Mouse (Mus musculus): ENCODE measurements at regions not wholly inside any gene's neighbourhood (a gene's known extent, or its start where the extent isn't known, plus 50 kb on each side); places are given as distances from the start of the nearest gene placed in this dataset.

DNA sequence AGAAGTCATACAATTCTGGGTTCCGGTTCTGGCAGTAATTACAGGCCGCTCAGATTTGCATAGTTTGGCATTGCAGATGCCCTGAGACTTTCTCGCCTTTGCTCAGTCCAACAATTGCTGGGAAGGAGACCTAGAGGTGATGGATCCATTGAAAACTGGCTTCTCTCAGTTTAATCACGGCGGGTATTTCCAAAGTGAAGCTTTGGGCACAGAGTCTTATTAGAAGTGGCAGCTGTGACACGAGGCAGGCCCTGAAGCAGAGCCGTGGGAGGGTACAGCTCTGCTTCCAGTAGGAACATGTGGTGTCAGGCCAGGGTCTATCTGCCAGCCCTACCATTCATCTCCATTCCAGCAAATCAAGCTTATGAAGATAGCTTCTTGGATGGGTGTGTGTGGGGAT is 164.0 kb downstream of the Tex29 start:
- Histone ChIP-seq H3K4me2 (no peak overlapping the region), H3K9ac (ENCODE audit: low read length) (no peak overlapping the region), H3K36me3 (ENCODE audit: control insufficient read depth, insufficient read depth, low read length) (no peaks in the 10 kb centered on the region), H3K27me3 (ENCODE audit: control insufficient read depth, insufficient read depth, low read length) (peaks cover 10% of the 10 kb centered on the region), H3K27ac (ENCODE audit: low read depth, low read length) (no peak overlapping the region), H3K4me1 (ENCODE audit: control insufficient read depth, insufficient read depth, low read length) (peaks cover 9% of the 10 kb centered on the region), H3K4me3 (ENCODE audit: low read depth, low read length) (no peak overlapping the region), H3K9me3 (ENCODE audit: control insufficient read depth, low read length) (no peaks in the 10 kb centered on the region)
- no peak for DNase-seq (ENCODE audit: low spot score, missing footprints)
- no peak for ATAC-seq (ENCODE audit: low FRiP score)
- 66% methylated on average over 7 of the region's 7 CpGs for whole genome bisulfite sequencing

DNA sequence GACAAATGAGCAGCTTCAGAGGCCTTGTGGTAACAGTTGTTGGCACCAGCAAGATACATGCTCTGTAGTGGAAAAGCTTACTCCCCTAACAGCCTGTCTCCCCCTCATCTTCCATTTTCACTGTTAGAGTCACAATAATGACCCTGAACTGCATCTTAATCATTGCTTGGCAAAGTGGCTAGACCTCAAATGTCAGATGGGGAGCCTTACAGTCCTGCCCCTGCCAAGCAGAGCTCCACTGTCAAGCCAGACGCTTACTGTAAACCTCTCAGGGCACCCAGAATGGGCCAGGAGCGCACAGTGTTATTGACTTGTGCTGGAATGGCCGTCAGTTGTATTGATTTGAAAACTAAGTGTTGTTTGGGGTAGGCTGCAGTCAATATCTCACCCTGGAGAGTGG is 172.5 kb downstream of the Tex29 start:
- ATAC-seq (ENCODE audit: low FRiP score) (no peak), DNase-seq (ENCODE audit: low spot score, missing footprints) (no peak)
- WGBS: 91% methylated on average over 3 of the region's 3 CpGs
- Histone ChIP-seq H3K27ac (ENCODE audit: low read depth, low read length) (no peak overlapping the region), H3K4me1 (ENCODE audit: control insufficient read depth, insufficient read depth, low read length) (no peaks in the 10 kb centered on the region), H3K27me3 (ENCODE audit: control insufficient read depth, insufficient read depth, low read length) (no peaks in the 10 kb centered on the region), H3K9me3 (ENCODE audit: control insufficient read depth, low read length) (no peaks in the 10 kb centered on the region), H3K9ac (ENCODE audit: low read length) (no peak overlapping the region), H3K4me3 (ENCODE audit: low read depth, low read length) (no peak overlapping the region), H3K4me2 (no peak overlapping the region), H3K36me3 (ENCODE audit: control insufficient read depth, insufficient read depth, low read length) (no peaks in the 10 kb centered on the region)

DNA sequence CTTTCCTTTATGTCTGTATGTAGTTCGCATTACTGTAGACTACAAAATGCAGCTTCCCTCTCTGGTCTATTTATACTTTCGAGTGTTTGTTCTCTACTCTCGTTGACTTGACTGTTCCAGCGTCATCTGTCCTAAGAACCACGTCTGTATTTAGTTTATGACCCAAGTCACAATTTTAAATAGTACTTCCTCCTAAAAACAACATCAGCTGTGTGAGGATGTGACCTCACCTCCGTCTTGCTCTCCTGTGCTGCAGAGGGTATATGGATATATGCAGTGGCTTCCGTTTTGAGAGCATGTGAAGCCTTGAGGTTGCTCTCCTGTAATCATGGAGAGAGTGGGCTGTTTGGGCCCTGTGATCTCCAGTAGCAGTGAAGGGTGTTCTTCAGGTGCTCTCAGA is 177.5 kb downstream of the Tex29 start:
- ATAC-seq (ENCODE audit: low FRiP score): no peak
- no peak overlapping the region for H3K4me3 ChIP-seq (ENCODE audit: low read depth, low read length)
- H3K27me3 ChIP-seq (ENCODE audit: control insufficient read depth, insufficient read depth, low read length): no peaks in the 10 kb centered on the region
- no peak for DNase-seq (ENCODE audit: low spot score, missing footprints)
- H3K27ac ChIP-seq (ENCODE audit: low read depth, low read length): no peak overlapping the region
- WGBS: 92% methylated on average over 7 of the region's 7 CpGs
- H3K4me1 ChIP-seq (ENCODE audit: control insufficient read depth, insufficient read depth, low read length): no peaks in the 10 kb centered on the region
- H3K36me3 ChIP-seq (ENCODE audit: control insufficient read depth, insufficient read depth, low read length): no peaks in the 10 kb centered on the region
- H3K4me2 ChIP-seq: no peak overlapping the region
- H3K9ac ChIP-seq (ENCODE audit: low read length): no peak overlapping the region
- H3K9me3 ChIP-seq (ENCODE audit: control insufficient read depth, low read length): no peaks in the 10 kb centered on the region

DNA sequence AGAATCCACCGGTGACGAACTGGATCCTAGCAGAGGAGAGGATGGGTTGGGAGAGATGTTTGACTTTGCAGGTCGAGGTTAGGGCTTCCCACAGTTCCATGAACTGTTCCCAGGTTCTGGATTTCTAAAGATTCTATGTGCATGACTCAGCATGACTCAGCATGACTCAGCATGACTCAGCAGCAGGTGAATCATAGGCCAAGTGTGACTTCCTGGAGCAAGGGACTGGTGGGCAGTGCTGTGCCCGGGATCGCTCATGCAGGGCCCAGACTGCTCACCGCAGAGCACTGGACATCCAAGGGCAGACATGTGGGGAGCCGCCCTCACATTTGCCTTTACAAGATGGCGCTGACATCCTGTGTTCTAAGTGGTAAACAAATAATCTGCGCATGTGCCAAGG is 179.0 kb downstream of the Tex29 start:
- Histone ChIP-seq H3K4me2 (no peak overlapping the region), H3K9ac (ENCODE audit: low read length) (no peak overlapping the region), H3K27me3 (ENCODE audit: control insufficient read depth, insufficient read depth, low read length) (no peaks in the 10 kb centered on the region), H3K4me3 (ENCODE audit: low read depth, low read length) (no peak overlapping the region), H3K27ac (ENCODE audit: low read depth, low read length) (no peak overlapping the region), H3K36me3 (ENCODE audit: control insufficient read depth, insufficient read depth, low read length) (no peaks in the 10 kb centered on the region), H3K4me1 (ENCODE audit: control insufficient read depth, insufficient read depth, low read length) (no peaks in the 10 kb centered on the region), H3K9me3 (ENCODE audit: control insufficient read depth, low read length) (no peaks in the 10 kb centered on the region)
- 94% methylated on average over 9 of the region's 9 CpGs for whole genome bisulfite sequencing
- DNase-seq (ENCODE audit: low spot score, missing footprints) (no peak), ATAC-seq (ENCODE audit: low FRiP score) (no peak)

DNA sequence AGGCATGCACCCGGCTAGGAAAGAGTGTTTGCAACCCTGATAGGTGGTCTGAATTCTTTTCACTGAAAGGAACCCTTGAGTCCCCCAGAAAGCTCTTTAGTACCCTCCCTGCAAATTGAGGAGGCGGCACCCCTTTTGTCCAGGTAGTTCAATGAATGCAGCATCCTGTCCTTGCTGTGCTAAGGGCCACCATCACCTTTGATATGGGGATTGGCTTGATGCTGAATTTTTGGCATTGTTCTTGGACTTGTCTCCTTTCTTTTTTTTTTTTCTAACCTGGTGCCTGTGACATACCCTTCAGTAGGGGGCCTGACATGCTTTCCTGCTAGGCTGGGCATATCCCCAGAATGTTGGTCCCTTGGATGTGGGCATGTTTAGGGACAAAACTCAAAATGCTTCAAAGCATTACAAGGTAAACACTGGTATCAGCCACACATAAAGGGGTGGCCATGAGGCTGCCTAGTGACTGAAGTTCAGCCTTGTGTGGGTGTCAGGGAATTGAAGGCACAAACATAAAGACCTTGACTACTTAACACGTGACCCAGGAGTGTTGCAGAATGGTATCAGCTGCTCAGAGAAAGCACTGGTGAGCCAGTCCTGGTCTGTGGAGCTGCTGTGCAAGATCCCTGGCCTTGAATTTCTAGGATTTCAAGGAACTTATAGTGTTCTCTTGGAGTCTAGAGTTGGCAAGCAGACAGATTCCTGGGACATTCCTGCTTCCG is 183.6 kb downstream of the Tex29 start:
- Histone ChIP-seq H3K4me3 (ENCODE audit: low read depth, low read length) (no peak overlapping the region), H3K27ac (ENCODE audit: low read depth, low read length) (no peak overlapping the region), H3K4me1 (ENCODE audit: control insufficient read depth, insufficient read depth, low read length) (no peaks in the 10 kb centered on the region), H3K4me2 (no peak overlapping the region), H3K36me3 (ENCODE audit: control insufficient read depth, insufficient read depth, low read length) (no peaks in the 10 kb centered on the region), H3K27me3 (ENCODE audit: control insufficient read depth, insufficient read depth, low read length) (no peaks in the 10 kb centered on the region), H3K9ac (ENCODE audit: low read length) (no peak overlapping the region), H3K9me3 (ENCODE audit: control insufficient read depth, low read length) (no peaks in the 10 kb centered on the region)
- DNase-seq (ENCODE audit: low spot score, missing footprints) (no peak), ATAC-seq (ENCODE audit: low FRiP score) (no peak)
- WGBS: 75% methylated on average over 4 of the region's 4 CpGs

DNA sequence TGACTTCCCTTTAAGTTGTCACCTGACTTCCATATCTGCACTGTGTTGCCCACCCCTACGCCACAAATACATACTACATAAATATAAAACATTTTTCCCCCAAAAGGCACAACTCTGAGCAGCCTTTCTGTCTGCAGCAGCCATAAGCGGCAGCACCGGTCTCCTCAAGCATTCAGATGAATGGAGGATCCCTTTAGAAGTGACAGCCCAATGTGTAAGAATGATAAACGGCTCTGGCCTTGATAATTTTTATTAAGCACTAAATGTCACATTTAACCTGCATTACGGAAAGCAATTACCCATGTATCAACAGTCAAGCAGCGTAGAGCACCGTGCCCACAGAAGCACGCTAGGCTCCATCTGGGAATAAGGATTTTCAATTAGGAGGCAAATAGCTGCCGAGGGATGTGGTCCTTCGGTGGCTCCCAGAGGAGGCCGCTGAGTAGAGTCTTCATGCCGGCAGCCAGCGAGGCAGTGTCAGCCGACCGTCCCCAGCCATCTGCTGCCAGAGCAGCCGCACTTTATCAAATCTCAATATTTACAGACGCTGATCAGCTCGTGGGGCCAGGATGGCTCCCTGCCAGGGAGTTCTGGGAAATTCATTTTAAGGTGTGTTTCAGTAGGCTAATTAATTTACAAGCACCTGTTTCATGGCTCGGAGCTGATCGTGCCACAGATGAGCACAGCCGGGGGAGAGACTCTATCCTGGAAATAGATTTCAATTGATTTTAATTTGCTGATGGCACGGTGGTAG is 190.3 kb downstream of the Tex29 start:
- Histone ChIP-seq H3K4me3 (ENCODE audit: low read depth, low read length) (no peak overlapping the region), H3K27me3 (ENCODE audit: control insufficient read depth, insufficient read depth, low read length) (no peaks in the 10 kb centered on the region), H3K9me3 (ENCODE audit: control insufficient read depth, low read length) (no peaks in the 10 kb centered on the region), H3K9ac (ENCODE audit: low read length) (no peak overlapping the region), H3K4me1 (ENCODE audit: control insufficient read depth, insufficient read depth, low read length) (no peaks in the 10 kb centered on the region), H3K36me3 (ENCODE audit: control insufficient read depth, insufficient read depth, low read length) (no peaks in the 10 kb centered on the region), H3K27ac (ENCODE audit: low read depth, low read length) (no peak overlapping the region), H3K4me2 (no peak overlapping the region)
- DNase-seq (ENCODE audit: low spot score, missing footprints) (no peak), ATAC-seq (ENCODE audit: low FRiP score) (no peak)
- 77% methylated on average over 22 of the region's 22 CpGs for WGBS

DNA sequence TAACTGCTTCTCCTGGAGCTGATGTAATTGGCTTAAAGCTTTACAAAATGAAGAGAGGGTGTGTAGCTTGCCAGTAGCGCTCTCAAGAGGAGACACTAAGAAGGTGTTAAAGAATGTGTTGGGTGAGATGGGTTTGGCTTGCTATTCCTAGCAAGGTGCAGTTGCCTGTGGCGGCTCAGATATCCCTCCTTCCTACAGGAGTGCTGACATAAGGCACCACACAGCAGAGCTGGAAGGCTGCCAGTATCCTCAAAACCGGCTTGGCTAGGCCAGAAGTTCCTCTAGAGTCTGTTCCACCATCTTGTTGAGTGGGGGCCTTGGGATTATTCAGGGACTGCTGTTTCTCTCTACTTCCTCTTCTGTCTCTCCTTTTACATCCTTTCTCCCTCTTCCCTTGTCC is 191.5 kb downstream of the Tex29 start:
- no peaks in the 10 kb centered on the region for H3K36me3 ChIP-seq (ENCODE audit: control insufficient read depth, insufficient read depth, low read length)

DNA sequence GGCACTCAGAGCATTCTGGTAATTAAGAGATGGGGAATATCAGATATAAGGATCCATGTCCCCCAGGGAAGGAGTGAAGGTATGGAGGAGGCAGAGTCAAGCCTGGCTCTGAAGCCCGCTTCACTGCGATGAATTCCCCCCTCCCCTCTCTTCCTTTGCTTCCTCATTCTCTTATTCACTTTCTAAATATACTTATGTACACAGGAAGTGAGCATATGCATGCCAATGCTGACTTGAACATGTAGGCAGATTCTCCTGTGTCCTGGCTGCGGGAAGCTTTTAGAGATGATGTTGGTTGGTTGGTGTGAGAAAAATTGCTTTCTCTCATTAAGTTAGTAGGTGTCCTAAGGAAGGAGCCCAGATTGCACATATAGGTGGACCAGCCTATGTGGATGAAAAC is 192.1 kb downstream of the Tex29 start:
- ATAC-seq (ENCODE audit: low FRiP score) (no peak), DNase-seq (ENCODE audit: low spot score, missing footprints) (no peak)
- no peaks in the 10 kb centered on the region for H3K4me1 ChIP-seq (ENCODE audit: control insufficient read depth, insufficient read depth, low read length)
- no peaks in the 10 kb centered on the region for H3K27me3 ChIP-seq (ENCODE audit: control insufficient read depth, insufficient read depth, low read length)
- WGBS: 91% methylated on average over 3 of the region's 3 CpGs
- no peak overlapping the region for H3K9ac ChIP-seq (ENCODE audit: low read length)
- H3K9me3 ChIP-seq (ENCODE audit: control insufficient read depth, low read length): no peaks in the 10 kb centered on the region
- H3K4me3 ChIP-seq (ENCODE audit: low read depth, low read length): no peak overlapping the region
- no peak overlapping the region for H3K27ac ChIP-seq (ENCODE audit: low read depth, low read length)
- H3K36me3 ChIP-seq (ENCODE audit: control insufficient read depth, insufficient read depth, low read length): no peaks in the 10 kb centered on the region
- no peak overlapping the region for H3K4me2 ChIP-seq

More for the DNA sequence above, 191.5 kb downstream of the Tex29 start:
- Histone ChIP-seq H3K4me1 (ENCODE audit: control insufficient read depth, insufficient read depth, low read length) (no peaks in the 10 kb centered on the region), H3K4me2 (no peak overlapping the region), H3K9ac (ENCODE audit: low read length) (no peak overlapping the region), H3K4me3 (ENCODE audit: low read depth, low read length) (no peak overlapping the region), H3K27ac (ENCODE audit: low read depth, low read length) (no peak overlapping the region), H3K9me3 (ENCODE audit: control insufficient read depth, low read length) (no peaks in the 10 kb centered on the region), H3K27me3 (ENCODE audit: control insufficient read depth, insufficient read depth, low read length) (no peaks in the 10 kb centered on the region)
- no peak for ATAC-seq (ENCODE audit: low FRiP score)
- WGBS: 90% methylated on average over 3 of the region's 3 CpGs
- DNase-seq (ENCODE audit: low spot score, missing footprints): peak; percentile 54

DNA sequence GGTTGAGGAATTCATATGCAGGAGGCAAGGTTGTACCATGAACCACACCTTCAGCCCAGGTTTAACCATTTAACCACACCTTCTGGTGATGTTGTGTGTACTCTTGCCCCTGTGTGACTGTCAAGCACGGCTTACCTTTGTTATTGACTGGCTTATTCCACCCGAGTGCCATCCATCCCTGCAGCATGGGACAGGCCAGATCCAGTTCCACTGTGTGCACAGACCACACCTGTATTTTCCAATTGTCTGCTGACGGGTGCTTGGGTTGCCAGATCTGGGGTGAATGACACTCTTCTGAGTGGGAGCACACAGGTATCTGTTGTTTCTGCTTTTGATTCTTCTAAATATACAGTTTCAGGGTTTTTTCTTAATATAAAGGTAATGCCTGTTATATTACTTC is 196.1 kb downstream of the Tex29 start:
- H3K27me3 ChIP-seq (ENCODE audit: control insufficient read depth, insufficient read depth, low read length): no peaks in the 10 kb centered on the region
- WGBS: 83% methylated on average over 3 of the region's 3 CpGs
- DNase-seq (ENCODE audit: low spot score, missing footprints): no peak
- H3K4me1 ChIP-seq (ENCODE audit: control insufficient read depth, insufficient read depth, low read length): no peaks in the 10 kb centered on the region
- H3K9ac ChIP-seq (ENCODE audit: low read length): no peak overlapping the region
- no peak overlapping the region for H3K27ac ChIP-seq (ENCODE audit: low read depth, low read length)
- no peak overlapping the region for H3K4me3 ChIP-seq (ENCODE audit: low read depth, low read length)
- H3K36me3 ChIP-seq (ENCODE audit: control insufficient read depth, insufficient read depth, low read length): no peaks in the 10 kb centered on the region
- ATAC-seq (ENCODE audit: low FRiP score): no peak
- H3K4me2 ChIP-seq: no peak overlapping the region
- H3K9me3 ChIP-seq (ENCODE audit: control insufficient read depth, low read length): no peaks in the 10 kb centered on the region
